Mouse (Mus musculus) natural killer cell, adult 2 months (primary cell): Measurements from ENCODE around the gene Dtx2.

Experiments
- DNase-seq, 2 experiments: peaks; one replicate each; pipeline ENCODE4 v3.0.0; 2022; ENCODE audit warnings: low spot score in 2 of 2

Gene Dtx2

GRCm38 (mm10) chr5:135994725-135995687 is at the start of gene Dtx2:
TSS of gene Dtx2 (plus strand) at chr5:135994800.
- peak; percentile 84 to 86 for DNase-seq

DNA sequence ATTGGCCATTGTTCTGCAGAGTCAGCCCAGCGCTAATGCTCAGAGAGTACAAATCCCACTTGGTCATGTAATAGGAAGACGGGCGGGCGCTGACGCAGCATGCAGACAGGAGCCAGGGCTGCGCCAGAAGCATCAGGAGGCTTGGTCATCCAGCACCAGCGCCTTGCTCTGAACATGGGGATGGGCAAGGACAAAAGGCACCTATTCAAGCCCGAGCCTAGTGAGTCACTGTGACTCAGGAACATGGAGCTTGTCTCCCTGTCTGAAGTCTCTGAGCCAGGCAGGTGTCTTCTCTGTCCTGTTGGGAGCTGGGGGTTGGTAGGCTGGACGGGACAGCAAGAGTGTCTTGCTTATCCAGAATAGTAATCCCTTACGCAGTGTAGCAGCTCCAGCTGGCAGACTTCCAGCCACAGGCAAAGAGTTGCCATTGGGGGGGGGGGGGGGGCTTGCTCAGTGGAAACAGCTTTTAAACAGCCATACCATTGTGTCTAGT is 48.6 kb upstream of the Dtx2 start:
- no peak for DNase-seq

DNA sequence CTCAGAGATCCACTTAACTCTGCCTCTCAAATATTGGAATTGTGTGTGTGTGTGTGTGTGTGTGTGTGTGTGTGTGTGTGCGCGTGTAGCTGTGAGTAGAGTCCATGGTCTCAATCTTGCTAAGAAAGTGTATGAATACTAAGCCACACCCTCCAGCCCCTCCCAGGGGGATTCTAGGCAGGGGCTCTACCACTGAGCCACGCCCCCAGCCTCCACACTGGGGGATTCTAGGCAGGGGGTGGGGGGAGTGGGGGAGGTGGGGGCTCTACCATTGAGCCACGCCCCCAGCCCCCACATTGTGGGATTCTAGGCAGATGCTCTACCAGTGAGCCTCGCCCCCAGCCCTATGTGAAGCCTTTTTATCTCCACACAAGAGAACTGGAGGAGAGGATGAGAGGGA is 48.0 kb upstream of the Dtx2 start:
- DNase-seq: no peak

DNA sequence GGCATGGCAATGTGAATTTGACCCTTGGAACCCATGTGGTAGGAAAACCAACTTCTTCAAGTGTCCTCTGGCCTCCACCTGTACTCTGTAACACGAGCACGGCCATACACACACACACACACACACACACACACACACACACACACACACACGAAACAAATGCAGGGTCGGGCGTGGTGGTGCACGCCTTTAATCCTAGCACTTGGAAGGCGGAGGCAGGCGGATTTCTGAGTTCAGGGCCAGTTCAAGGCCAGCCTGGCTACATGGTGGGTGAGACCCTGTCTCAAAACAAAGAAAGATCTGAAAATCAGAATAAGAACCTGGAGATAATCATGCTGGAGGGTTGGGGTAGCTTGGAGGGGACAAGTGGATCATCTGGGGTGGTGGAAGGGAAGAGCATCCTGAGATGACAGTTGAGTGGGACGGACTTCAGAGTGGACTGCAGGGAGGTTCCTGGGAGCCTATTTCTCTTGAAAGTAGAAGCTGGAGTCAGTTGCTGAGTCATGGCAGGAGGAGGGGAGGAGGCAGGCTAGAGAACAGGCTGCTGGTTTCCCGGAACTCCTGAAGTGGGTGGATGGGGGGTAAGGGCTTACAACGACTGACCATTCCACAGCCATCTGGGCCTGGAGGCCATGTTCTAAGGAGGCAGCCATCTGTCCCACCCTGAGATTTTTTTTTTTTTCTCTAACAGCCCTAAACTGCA is 43.7 kb upstream of the Dtx2 start:
- no peak for DNase-seq

- DNase-seq: no peak
Measured at GRCm38 (mm10) chr5:135951660-135952059, 42.9 kb upstream of the Dtx2 start.

DNA sequence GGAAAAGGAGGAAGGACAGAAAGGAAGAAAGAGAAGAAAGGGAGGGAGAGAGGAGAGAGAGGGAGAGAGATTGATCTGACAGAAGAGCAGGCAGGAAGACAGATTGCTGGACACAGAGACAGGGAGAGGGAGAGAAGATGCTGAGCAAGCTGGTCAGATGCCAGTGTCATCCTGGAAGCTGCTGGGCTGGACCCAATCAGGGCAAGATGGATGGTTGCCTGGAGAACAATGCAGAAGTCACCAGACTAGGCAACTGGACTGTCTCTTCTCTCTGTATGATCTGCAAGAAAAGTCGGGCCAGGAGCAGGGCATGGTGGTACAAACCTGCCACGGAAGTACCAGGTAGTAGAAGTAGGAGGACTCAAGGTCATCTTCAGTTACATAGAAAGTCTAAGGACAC is 41.8 kb upstream of the Dtx2 start:
- DNase-seq: no peak

GRCm38 (mm10) chr5:135956300-135957206 is 38.0 kb upstream of the Dtx2 start:
- peak; percentile 34 to 51 for DNase-seq

GRCm38 (mm10) chr5:135957207-135957974 is 37.2 kb upstream of the Dtx2 start:
- peak; percentile 92 to 94 for DNase-seq

GRCm38 (mm10) chr5:135958367-135958766 is 36.2 kb upstream of the Dtx2 start:
- no peak for DNase-seq

GRCm38 (mm10) chr5:135959911-135960310 is 34.7 kb upstream of the Dtx2 start:
- DNase-seq: no peak

GRCm38 (mm10) chr5:135960909-135961635 is 33.5 kb upstream of the Dtx2 start:
- DNase-seq: no peak

- no peak for DNase-seq
Measured at GRCm38 (mm10) chr5:135962125-135962491, 32.5 kb upstream of the Dtx2 start.

- DNase-seq: peak; percentile 99
Measured at GRCm38 (mm10) chr5:135962492-135963279, 31.9 kb upstream of the Dtx2 start.

- DNase-seq: no peak
Measured at GRCm38 (mm10) chr5:135963280-135963627, 31.3 kb upstream of the Dtx2 start.

DNA sequence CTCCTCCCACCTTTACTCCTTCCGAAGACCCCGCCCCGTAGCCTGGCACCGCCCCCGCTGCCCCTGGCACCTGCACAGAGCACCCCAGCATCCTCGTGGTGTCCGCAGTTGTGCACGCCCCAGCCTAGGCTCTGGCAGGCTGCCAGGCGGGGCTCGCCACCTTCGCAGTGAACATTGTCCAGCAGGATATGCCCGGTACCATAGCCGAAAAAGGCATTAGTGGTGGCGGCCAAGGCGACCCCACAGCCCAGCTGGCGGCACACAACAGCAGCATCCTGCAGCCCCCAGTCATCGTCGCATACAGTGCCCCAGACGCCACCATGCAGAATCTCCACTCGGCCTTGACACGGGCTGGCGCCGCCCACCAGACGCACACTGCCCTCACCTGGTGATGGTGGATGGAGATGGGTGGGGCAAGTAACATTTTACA is 29.1 kb upstream of the Dtx2 start:
- no peak for DNase-seq

- peak; percentile 44 to 51 for DNase-seq
Measured at GRCm38 (mm10) chr5:135966866-135967265, 27.7 kb upstream of the Dtx2 start.

- DNase-seq: peak; percentile 65 to 76
Measured at GRCm38 (mm10) chr5:135968781-135969180, 25.8 kb upstream of the Dtx2 start.

DNA sequence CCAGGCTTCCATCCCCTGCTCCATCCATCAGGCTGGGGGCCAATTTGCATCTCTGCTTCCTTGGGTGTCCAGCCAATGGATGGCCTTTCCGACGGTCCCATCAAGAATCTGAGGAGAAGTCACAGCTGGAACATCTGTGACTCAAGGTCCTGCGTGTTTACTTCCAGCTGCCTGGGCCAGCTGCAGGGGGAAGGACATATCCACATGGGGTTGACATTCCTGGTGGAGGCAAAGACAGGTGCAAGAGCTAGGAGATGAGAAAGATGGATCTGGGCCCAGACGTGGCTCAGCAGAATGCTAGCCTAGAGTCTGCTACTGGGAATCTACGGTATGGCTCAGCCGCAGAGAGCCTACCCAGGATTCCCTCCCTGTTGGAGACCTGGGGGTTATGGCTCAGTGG is 24.4 kb upstream of the Dtx2 start:
- no peak for DNase-seq

DNA sequence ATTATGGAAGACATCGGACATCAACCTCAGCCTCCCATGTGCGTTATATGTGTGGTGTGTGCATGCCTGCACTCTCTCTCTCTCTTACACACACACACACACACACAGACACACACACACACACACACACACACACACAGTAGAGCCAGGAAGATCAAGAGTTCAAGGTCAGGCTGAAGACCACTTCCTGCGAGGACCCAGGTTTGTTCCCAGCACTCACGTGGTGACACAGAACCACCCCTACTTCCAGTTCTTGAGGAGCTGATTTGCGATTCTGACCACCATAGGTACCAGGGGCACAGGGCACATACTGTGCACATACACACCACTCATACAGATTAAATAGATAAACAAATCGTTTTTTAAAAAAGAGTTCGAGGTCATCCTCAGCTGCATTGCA is 22.7 kb upstream of the Dtx2 start:
- no peak for DNase-seq
